Mouse (Mus musculus): ENCODE results near the gene Ccer2.

Gene Ccer2

DNA sequence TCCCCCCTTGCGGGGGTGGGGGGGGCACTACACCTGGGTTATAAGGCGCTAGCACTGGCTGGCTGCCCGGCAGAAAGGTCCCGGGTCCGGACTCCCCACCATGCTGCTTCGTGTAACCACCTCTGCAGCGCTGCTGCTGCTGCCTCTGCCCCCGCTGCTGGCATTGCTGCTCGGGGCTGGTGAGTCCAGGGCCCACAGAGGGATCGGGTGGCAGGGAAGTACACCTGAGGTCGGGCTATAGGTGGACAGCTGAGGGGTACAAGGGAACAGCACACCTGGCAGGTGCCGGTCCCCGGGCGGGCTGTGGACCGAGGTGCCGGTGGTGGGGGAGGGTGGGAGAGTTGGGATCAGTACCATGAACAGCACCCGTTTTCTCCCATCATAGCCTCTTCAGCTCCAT lies at the start of gene Ccer2:
Gene Ccer2 (plus strand): TSS at position 96 of the 400 bp plus-strand sequence.
- no peak for DNase-seq (ENCODE audit: low read depth, low spot score)

DNA sequence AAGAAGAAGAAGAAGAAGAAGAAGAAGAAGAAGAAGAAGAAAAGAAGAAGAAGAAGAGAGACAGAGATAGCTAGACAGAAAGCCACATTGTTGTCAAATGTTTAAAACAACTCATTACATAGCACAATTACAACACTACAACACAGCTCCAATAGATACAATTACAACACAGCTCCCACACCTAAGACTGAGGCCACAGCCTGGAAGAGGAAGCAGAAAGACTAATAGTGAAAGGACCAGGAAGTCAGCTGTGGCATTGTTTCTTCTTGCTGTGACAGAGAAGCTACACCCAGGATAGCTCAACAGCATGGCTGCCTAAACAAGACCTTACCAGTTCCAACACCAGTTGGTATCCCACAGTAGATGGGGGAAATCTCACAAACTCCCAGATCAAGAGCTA lies 46.5 kb upstream of the Ccer2 start:
- DNase-seq (ENCODE audit: low read depth, low spot score): no peak

DNA sequence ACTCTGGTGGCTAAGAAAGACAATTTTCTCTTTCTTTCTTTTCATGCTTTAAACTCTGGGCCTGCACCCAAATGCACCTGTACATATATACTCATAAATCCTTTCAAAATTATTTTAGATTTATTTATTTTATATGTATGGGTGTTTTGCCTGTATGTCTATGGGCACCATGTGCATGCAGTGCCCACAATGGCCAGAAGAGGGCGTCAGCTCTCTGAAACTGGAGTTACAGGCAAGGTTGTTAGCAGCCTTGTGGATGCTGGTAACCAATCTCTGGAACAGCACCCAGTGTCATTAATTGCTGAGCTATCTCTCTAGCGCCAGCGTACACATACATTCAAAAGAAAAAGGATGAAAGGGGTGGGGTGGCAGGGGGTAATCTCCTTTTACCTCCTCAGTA lies 45.0 kb upstream of the Ccer2 start:
- no peak for DNase-seq (ENCODE audit: low read depth, low spot score)

DNA sequence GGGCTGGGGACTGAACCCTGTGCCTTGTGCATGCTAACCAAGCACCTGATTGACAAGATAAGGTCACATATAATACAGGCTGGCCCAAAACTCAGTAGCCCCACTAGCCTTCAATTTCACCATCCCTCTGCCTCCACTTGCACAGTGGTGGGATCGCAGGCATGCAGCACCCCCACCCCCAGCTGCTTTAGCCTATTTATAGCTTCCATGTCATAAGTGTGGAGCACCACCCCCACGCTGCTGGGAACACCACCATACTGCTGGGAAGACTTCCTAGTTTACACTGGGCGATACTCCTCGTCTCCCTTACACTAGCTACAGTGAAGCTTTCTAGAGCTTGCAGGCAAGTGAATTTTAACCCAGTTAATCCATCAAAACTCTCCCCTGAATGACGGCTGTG lies 41.3 kb upstream of the Ccer2 start:
- DNase-seq (ENCODE audit: low read depth, low spot score): peak; percentile 42

DNA sequence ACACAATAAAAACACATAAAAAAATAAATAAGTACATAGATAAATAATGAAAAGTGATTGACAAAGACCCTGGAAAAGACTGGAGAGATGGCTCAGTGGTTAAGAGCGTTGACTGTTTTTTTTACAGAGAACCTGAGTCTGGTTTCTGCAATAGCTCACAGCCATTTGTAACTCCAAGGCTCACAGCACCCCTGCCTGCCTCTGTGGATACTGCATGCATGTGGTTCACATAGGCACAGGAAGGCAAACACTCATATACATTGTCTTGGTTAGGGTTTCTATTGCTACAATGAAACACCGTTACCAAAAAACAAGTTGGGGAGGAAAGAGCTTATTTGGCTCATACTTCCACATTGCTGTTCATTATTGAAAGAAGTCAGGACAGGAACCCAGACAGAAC lies 40.4 kb upstream of the Ccer2 start:
- DNase-seq (ENCODE audit: low read depth, low spot score): no peak

DNA sequence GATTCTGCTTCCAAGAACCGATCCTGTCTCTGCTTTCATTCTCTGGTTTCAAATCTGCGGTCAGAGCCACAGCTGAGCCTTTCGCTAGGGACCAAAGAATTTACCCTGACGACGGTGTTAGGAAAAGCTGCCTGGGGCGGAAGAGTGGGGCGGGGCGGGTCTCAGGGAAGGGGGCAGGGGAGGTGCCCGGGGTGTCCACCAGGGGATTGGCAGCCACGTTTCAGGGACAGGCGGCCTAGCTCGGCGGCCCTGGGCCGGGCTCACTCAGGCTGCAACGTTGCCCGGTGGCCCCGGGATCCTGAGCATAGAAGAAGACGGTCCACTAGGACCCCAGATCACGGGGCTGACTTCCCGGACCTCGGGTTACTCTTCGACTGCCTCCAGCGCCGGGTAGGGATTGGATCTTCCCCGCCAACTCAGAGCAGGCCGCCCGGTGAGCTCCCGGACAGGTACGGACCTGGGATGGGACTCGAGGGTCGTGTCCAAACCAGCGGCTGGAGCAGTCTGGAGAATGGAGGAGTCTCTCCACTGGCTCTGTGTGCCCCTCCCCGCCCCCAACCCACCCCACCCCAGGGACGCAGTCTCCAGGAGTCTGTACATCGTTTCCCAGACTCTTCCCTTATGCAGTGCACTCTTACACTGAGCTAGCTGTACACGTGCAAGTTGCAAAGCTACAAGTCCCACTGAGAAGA lies 39.2 kb upstream of the Ccer2 start, which contains the start of gene Fbxo17:
Gene Fbxo17 (plus strand): TSS at position 215 of the 692 bp plus-strand sequence.
- no peak for DNase-seq (ENCODE audit: low read depth, low spot score)

DNA sequence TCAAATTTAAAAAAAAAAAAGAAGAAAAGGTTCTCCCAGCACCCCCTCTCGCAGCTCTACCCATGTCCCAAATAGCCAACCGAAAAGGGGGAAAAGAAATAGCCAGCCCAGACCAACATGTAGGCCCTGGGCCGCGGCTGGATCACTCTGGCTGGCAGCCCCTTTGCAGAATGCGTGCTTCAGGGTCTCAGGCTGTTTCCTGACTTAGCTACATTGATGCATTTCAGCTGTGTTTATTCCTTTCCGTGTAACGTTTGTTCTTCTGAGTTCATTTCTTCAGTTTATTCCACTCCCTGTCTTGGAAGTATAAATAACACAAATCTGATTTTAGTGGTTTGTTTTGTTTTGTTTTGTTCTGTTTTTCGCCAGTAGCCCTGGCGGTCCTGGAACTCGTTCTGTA lies 38.2 kb upstream of the Ccer2 start:
- no peak for DNase-seq (ENCODE audit: low read depth, low spot score)

DNA sequence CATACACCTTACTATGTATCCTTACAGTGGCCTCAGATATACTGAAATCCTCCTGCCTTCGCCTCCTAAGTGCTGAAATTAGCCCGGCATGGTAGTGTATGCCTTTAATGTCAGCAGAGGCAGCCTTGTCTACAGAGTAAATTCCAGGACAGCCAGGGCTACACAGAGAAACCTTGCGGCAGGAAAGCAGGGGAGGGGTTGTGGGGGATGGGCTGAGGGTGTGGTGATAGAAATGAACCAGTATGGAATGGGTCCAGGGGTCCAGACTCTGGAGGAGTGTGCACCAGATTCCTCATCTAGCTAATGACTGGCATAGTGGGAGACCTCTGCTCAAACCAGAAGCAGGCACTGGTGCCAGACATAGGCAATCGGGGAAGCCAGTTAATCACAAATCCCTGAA lies 36.8 kb upstream of the Ccer2 start:
- no peak for DNase-seq (ENCODE audit: low read depth, low spot score)

DNA sequence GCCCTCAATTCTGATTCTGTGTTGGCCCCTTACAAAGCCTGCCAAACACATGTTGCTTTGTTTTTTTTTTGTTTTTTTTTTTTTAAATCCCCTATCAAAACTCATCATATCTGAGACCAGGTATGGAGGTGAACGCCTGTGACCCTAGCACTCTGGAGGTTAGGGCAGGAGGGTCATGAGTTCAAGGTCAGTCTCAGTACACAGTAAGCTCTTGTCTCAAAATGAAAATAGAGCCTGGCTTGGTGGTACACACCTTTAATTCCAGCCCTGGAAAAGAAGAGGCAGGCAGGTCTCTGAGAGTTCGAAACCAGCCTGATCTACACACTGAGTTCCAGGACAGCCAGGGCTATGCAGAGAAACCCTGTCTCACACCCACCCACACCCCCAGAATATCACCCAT lies 36.3 kb upstream of the Ccer2 start:
- no peak for DNase-seq (ENCODE audit: low read depth, low spot score)

DNA sequence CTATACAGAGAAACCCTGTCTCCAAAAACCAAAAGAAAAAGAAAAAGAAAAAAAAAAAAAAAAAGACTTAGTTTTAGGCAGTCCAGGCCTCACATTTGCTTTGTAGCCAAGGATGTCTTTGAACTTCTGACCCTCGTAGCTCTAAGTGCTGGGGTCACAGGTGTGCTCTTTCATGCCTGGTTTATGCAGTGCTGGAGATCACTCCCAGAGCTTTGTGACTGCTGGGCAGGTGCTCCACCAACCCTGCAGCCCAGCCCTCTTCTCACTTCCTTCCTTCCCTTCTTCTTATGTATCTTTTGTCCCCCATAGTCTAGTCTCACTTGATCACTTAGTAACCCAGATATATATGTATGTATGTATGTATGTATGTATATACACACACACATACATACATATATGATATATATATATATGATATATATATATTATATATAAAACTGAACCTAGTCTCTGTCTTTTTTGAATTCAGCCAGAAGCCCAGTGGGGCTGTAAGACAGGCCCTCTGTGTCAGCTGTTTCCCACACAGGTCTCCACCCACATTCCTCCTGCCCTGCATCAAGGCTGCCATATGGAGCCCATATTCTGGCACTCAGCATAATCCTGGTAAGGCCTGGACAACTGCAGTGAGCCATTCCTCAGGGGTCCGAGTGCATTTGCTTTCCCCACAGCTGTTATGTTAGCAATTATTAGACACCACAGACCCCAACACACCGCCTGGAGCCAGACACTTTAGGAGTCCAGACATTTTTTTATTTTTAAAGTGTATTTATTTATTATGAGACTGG lies 35.0 kb upstream of the Ccer2 start:
- DNase-seq (ENCODE audit: low read depth, low spot score): no peak

DNA sequence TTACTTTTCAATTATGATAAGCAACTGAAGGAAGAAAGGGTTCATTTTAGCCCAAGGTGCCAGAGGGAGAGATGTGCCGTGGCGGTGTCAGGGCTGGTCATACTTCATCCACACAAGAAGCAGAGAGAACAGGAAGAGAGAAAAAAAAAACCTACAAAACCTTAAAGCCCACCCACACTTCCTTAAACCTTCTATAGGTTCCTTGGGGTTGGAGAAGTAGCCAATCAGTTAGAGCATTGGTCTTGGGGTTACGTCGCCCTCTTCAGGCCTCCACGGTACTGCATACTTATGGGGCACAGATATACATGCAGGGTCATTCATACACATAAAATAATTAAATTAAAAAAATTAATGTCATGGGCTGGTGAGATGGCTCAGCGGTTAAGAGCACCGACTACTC lies 33.9 kb upstream of the Ccer2 start:
- DNase-seq (ENCODE audit: low read depth, low spot score): no peak

DNA sequence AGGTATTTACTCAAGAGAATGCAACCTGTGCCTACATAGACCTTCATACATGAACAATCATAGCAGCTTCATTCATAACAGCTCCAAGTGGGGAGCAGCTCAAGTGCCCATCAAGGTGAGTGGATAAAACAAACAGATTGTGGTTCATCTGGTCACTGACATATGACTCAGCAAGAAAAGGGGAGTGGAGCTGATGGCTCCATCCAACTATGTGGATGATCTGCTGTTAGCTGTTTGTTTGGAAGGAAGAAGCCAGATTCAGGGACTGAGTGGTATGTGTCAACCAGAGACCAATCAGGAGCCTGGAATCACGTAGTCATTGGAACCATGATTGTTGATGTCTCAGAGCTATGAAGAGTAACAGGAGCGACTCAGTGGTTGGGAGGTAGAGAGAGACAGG lies 31.4 kb upstream of the Ccer2 start:
- DNase-seq (ENCODE audit: low read depth, low spot score): no peak

DNA sequence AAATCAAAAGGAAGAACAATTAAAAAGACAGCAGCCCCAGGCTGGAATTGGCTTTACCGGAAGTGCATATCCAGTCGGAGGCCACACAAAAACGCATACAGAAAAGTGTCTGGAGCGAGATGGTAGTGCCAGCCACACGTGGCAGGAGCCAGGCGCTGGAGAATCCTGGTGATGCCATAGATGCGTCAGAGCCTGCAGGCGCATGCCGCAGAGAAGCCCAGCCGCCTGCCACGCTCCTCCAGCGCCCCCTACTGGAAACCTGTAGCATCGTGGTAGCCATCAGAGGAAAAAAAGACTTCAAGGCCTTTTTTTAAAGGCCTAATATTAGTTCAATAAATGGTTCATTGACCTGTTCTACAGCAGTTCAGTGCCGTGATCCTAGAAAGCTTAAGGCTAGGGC lies 29.4 kb upstream of the Ccer2 start:
- peak; percentile 70 for DNase-seq (ENCODE audit: low read depth, low spot score)

DNA sequence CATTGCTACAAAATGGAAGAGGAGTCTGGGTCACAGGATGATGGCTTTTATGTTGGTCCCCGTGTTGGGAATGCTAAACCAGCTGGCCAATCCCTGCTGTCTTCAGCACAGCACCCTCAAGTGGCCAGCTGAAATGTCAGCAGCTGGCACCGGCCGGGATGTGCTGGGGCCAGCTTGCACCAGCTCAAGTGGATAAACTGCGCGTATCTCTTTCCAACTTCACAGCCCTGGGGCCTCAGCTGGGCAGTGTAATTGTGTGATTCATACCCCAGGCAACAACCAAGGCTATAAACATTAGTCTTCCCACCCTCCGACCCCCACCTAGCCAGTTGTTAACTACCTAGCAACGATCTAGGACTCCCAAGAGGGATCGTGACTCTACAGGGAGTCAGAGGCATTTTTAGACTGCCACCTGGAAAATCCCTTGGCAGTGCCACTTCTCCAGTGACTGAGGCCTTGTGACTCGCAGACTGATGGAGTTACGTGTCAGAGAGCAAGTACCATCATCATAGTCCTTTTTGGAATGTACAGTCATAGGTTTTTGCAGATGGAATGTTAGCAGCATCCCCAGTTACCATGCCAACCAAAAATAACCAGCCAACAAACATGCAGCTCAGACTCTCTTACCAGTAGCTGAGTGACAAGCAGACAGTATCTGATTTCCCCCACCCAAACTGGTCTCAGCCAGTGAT lies 28.2 kb upstream of the Ccer2 start:
- peak; percentile 62 for DNase-seq (ENCODE audit: low read depth, low spot score)

DNA sequence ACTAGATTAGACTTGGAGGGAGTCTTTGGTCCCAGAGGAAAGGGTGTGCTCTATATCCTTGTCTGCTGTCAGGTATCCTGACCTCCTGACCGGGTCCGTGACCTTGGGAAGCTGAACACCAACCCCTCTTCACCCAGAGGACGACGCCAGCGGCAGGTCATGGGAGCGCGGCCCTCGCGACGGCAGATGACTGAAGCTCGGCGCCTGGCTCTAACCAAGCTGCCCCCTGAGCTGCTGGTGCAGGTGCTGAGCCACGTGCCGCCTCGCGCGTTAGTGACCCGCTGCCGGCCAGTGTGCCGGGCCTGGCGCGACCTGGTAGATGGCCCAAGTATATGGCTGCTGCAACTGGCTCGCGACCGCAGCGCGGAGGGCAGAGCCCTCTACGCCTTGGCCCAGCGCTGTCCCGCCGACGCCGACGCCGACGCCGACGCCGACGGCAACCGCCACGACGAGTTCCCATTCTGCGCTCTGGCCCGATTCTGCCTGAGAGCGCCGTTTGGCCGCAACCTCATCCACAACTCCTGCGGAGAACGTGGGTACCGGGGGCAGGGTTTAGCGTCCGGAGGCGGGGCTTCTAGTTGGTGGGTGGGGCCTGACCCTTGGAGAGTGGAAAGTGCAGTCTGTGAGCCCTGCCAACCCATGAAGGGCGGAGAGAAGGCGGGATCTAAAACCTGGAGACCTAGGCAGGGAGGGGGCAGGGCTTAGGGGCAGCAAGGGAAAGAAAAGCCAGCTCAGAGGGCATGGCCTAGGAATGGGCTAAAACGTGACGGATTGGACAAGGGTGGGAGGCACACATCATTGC lies 23.4 kb upstream of the Ccer2 start:
- no peak for DNase-seq (ENCODE audit: low read depth, low spot score)

DNA sequence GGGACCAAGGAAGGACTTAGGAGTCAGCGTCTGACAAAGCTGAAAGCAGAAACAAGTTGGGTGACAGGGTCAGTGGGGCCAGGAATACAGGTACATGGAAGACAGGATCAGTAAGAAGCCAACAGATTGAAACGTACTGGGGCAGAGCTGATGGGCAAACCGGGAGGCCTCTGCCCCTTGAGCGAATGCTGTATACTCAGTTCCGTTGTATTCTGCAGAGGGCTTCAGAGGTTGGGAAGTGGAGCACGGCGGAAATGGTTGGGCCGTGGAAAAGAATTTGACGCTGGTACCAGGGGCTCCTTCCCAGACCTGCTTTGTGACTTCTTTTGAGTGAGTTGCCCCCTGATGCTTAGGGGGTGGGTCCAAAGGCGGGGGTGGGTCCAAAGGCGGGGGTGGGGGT lies 22.8 kb upstream of the Ccer2 start:
- no peak for DNase-seq (ENCODE audit: low read depth, low spot score)

DNA sequence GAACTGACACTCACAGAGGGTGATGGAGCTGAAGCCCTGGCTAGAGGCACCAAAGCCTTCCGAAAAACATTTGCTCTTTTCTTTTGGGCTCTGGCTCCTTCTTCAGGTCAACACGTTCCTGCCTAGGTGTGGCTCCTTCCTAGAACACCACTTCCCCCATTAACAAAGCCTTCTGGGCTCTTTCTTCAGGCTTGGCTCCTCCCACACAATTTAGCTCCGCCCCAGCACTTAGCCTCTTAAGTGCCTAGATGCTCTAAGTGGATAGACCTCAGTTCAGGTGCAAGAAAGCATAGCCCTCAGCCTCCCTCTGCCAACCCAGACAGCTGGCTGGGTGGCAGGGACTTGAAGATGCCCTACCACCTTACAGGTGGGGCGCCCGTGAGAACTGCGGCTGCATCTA lies 20.3 kb upstream of the Ccer2 start:
- DNase-seq (ENCODE audit: low read depth, low spot score): no peak

DNA sequence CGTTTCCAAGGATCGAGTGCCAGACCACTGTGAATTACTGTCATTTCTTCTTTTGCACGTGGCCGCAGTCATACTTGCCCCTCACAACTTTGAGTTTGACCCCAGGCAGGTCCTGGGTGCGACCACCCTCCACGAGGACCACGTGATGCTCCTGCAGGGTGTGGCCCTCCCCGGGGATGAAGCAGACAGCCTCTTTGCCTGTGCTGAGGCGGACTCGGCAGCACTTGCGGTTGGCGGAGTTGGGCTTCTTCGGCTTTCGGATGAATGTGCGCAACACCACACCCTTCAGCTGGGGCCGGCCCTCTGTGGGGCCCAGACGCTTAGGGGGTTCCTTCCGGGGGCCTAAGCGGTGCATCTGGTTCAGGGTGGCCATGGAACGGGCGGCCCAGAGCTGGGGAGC lies 16.1 kb upstream of the Ccer2 start:
- no peak for DNase-seq (ENCODE audit: low read depth, low spot score)

DNA sequence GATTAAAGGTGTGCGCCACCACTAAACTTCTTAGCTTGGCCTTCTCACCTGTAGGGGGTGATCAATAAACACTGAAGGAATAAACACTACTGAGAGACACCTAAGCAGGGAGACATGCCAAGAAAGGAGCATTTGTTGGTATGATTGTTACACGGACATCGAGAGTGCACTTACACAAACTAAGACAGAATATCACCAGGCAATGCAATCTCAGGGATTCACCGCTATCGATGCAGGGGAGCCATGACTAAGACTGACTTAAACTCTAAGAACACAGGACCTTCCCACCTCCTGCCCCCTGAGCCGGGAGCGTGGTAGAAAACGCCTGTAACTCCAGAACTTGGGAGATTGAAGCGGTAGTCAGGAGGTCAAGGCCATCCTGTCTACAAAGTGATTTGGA lies 15.0 kb upstream of the Ccer2 start:
- DNase-seq (ENCODE audit: low read depth, low spot score): no peak

DNA sequence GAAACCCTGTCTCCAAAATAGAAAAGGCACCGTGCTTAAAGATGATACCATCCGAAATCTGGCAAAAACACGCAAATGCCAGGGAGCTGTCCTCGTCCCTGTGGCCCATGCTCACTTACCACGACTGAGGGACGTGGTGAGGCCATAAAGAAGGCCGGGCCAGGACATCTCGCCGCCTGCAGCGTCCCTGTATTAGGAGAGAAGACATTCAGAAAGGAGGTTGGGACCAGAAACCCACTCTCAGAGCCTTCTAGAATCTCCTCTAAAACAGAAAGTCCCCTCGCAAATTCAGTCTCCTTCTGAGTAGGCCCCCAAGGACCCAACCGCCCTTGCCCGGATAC lies 14.6 kb upstream of the Ccer2 start:
- DNase-seq (ENCODE audit: low read depth, low spot score): no peak

DNA sequence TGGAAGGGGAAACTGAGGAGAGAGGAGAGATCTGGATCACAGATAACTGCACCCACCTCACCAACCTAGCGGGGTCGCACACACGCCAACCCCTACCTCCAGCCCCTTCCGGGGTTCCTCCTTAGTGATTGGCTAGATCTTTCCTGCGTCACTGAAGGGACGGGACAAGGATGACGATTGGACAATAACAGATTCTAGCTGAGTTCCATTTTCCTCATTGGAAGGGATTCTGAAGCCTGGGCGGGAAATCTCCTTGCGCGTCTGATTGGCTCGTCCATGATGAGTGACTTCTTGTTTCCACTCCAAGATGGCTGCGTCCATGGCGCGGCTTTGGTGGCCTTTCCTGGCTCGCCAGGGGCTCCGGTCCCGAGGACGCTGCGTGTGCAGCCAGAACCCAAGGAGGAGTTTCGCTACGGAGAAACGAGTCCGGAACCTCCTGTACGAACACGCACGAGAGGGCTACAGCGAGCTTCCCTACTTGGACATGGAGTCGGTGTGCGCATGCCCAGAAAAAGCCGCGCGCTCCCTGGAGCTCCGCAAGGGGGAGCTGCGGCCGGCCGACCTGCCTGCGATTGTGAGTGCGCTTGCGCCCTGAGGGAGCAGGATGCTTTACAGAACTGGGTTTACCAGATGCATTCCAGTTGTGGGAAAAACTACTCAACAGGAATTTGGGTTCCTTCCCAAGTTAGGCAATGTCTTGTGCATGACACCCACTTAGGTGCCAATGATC lies 14.1 kb upstream of the Ccer2 start, which contains the start of the genes Mrps12 and Sars2:
Gene Mrps12 (minus strand): TSS at position 112 of the 730 bp plus-strand sequence.
Gene Sars2 (plus strand): TSS at position 284 of the 730 bp plus-strand sequence.
- peak; percentile 99 for DNase-seq (ENCODE audit: low read depth, low spot score)

Measured in telencephalon, adult 2 months (tissue).